Mouse (Mus musculus) myocyte (in vitro differentiated cells): ENCODE measurements around the gene Slc24a3. TPM values are rescaled to one million over a fixed set of nuclear protein-coding genes. Genes with fewer than 3 reads are reported as not detected.

ENCODE experiments used
- H3K27me3 ChIP-seq: one replicate; pipeline ENCODE4 v1.6.1; 2011; ENCODE audit not compliant: control insufficient read depth, insufficient read depth, insufficient read length
- H3K36me3 ChIP-seq: one replicate; pipeline ENCODE4 v1.6.1; 2011; ENCODE audit not compliant: control insufficient read depth, insufficient read depth
- H3K4me2 ChIP-seq: one replicate; pipeline ENCODE4 v1.6.1; 2011; ENCODE audit warnings: low read depth, control low read depth
- H3K4me3 ChIP-seq: one replicate; pipeline ENCODE4 v1.5.1; 2011; ENCODE audit warnings: mild to moderate bottlenecking, control low read depth, moderate library complexity
- H3K79me2 ChIP-seq: one replicate; pipeline ENCODE4 v1.6.1; 2011; ENCODE audit not compliant: control insufficient read depth, insufficient read depth
- H3ac ChIP-seq: one replicate; pipeline ENCODE4 v1.6.1; 2011; ENCODE audit not compliant: control insufficient read depth, insufficient read length
- CEBPB ChIP-seq: IDR thresholded peaks from 2 replicates; pipeline ENCODE4 v1.6.1; 2011; ENCODE audit warnings: mild to moderate bottlenecking, moderate library complexity; ENCODE audit not compliant: poor library complexity, insufficient read depth, severe bottlenecking
- E2F4 ChIP-seq: IDR thresholded peaks from one replicate; pipeline ENCODE4 v1.6.1; 2011; ENCODE audit warnings: mild to moderate bottlenecking, control low read depth, moderate library complexity; ENCODE audit not compliant: insufficient read depth
- MAX ChIP-seq: IDR thresholded peaks from one replicate; pipeline ENCODE4 v1.6.1; 2011; ENCODE audit warnings: low read depth, mild to moderate bottlenecking, control low read depth
- MYOD1 ChIP-seq, 3 experiments: IDR thresholded peaks; one replicate each; pipeline ENCODE4 v1.6.1; 2011; ENCODE audit warnings: control low read depth in 2 of 3, low read depth in 2 of 3, mild to moderate bottlenecking in 2 of 3, moderate library complexity in 1 of 3; ENCODE audit not compliant: insufficient read length in 2 of 3, control insufficient read depth in 1 of 3
- MYOG ChIP-seq, 3 experiments: IDR thresholded peaks; one replicate each; pipeline ENCODE4 v1.6.1; 2011; ENCODE audit warnings: control low read depth in 2 of 3, low read depth in 2 of 3, mild to moderate bottlenecking in 2 of 3; ENCODE audit not compliant: insufficient read length in 2 of 3, control insufficient read depth in 1 of 3, insufficient read depth in 1 of 3
- POLR2A ChIP-seq: IDR thresholded peaks from one replicate; pipeline ENCODE4 v1.6.1; 2011; ENCODE audit warnings: low read depth, mild to moderate bottlenecking, control low read depth, moderate library complexity; ENCODE audit not compliant: insufficient read length
- POLR2AphosphoS2 ChIP-seq: IDR thresholded peaks from one replicate; pipeline ENCODE4 v1.6.1; 2011; ENCODE audit warnings: low read depth, control low read depth; ENCODE audit not compliant: insufficient read length
- REST ChIP-seq: IDR thresholded peaks from one replicate; pipeline ENCODE4 v1.6.1; 2011; ENCODE audit warnings: mild to moderate bottlenecking, control low read depth, moderate library complexity; ENCODE audit not compliant: insufficient read depth, insufficient read length
- SRF ChIP-seq: IDR thresholded peaks from one replicate; pipeline ENCODE4 v1.6.1; 2011; ENCODE audit warnings: low read depth; ENCODE audit not compliant: control insufficient read depth, insufficient read length
- TCF12 ChIP-seq: IDR thresholded peaks from one replicate; pipeline ENCODE4 v1.6.1; 2011; ENCODE audit warnings: mild to moderate bottlenecking, control low read depth; ENCODE audit not compliant: poor library complexity, insufficient read depth, severe bottlenecking
- TCF3 ChIP-seq: IDR thresholded peaks from one replicate; pipeline ENCODE4 v1.6.1; 2011; ENCODE audit warnings: low read depth, control low read depth; ENCODE audit not compliant: insufficient read length
- USF1 ChIP-seq: IDR thresholded peaks from one replicate; pipeline ENCODE4 v1.6.1; 2011; ENCODE audit warnings: low read depth, mild to moderate bottlenecking, control low read depth, moderate library complexity
- polyA plus RNA-seq: library from polyadenylated mRNA; unstranded; fragments of >200 nt; fragmentation: generic; extraction: Trizol; gene quantifications from one replicate; pipeline ENCODE4 v1.2.1, GENCODE M21; 2012; ENCODE audit warnings: missing spikeins

Gene Slc24a3
- polyA plus RNA-seq, 1 experiment = 4.8 TPM

- Histone ChIP-seq H3K4me3 (no peak overlapping the region), H3K79me2 (no peaks in the 10 kb centered on the region), H3K27me3 (no peaks in the 10 kb centered on the region), H3ac (no peak overlapping the region), H3K36me3 (no peaks in the 10 kb centered on the region), H3K4me2 (no peak overlapping the region)
- TF ChIP-seq TCF12 (no peak), POLR2AphosphoS2 (no peak), REST (no peak), E2F4 (no peak), MYOD1 (IDR thresholded peaks at IDR 0.05; ENCODE audit: control insufficient read depth in 1 of 3, insufficient read length in 2 of 3, low read depth in 2 of 3) (no peak), TCF3 (no peak), USF1 (no peak), CEBPB (no peak), MAX (no peak), SRF (no peak), MYOG (IDR thresholded peaks at IDR 0.05; ENCODE audit: control insufficient read depth in 1 of 3, insufficient read depth in 1 of 3, insufficient read length in 2 of 3, low read depth in 2 of 3) (no peak), POLR2A (no peak)
These were observed 217.7 kb downstream of the Slc24a3 start for GRCm38 (mm10) chr2:145385220-145385619.

DNA sequence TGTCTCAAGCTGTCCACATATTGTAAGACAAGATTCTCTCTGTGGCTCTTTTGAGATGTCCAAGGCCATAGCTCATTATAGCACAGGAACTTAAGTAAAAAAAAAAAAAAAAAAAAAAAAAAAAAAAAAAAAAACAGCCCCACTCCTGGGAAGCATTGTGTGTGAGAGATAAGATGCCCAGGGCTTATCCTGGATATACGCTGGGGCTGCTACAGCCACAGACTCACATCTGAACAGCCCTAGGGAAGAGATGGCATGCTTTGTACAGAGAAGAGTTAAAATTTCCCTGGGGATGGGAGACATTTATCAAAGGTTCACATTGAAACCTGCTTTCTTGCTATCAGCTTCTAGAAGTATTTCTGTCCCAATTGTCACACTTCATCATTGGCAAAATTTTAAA is 218.2 kb downstream of the Slc24a3 start:
- Histone ChIP-seq H3K36me3 (no peaks in the 10 kb centered on the region), H3K4me2 (no peak overlapping the region), H3K4me3 (no peak overlapping the region), H3K27me3 (no peaks in the 10 kb centered on the region), H3ac (no peak overlapping the region), H3K79me2 (no peaks in the 10 kb centered on the region)
- TF ChIP-seq REST (no peak), MYOD1 (IDR thresholded peaks at IDR 0.05; ENCODE audit: control insufficient read depth in 1 of 3, insufficient read length in 2 of 3, low read depth in 2 of 3) (no peak), MAX (no peak), SRF (no peak), MYOG (IDR thresholded peaks at IDR 0.05; ENCODE audit: control insufficient read depth in 1 of 3, insufficient read depth in 1 of 3, insufficient read length in 2 of 3, low read depth in 2 of 3) (no peak)

GRCm38 (mm10) chr2:145395804-145396203 is 228.2 kb downstream of the Slc24a3 start:
- no peaks in the 10 kb centered on the region for H3K79me2 ChIP-seq
- no peak overlapping the region for H3K4me2 ChIP-seq
- no peak overlapping the region for H3ac ChIP-seq
- no peaks in the 10 kb centered on the region for H3K27me3 ChIP-seq
- H3K36me3 ChIP-seq = no peaks in the 10 kb centered on the region
- H3K4me3 ChIP-seq = no peak overlapping the region
- no peak for TF ChIP-seq SRF
- no peak for TF ChIP-seq MAX
- no peak for TF ChIP-seq REST

DNA sequence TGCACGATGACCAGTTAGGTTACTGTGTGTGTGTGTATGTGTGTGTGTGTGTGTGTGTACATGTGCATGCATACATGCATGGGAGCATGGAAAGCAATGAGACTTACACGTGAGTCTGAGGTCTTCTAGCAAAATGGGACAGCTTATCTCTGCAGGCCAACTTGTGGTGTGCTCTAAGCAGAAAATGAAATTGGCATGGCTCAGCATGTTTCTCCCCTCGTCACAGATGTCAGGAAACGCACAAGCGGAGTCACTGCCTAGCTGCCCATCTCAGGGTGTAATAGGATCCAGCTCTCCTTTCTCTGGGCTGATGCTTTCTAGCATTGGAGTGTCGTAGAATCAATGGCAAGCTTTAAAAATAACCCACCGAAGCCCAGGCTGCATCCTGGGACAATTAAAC is 229.0 kb downstream of the Slc24a3 start:
- no peak overlapping the region for H3K4me2 ChIP-seq
- no peak overlapping the region for H3K4me3 ChIP-seq
- no peaks in the 10 kb centered on the region for H3K36me3 ChIP-seq
- no peaks in the 10 kb centered on the region for H3K27me3 ChIP-seq
- no peaks in the 10 kb centered on the region for H3K79me2 ChIP-seq
- TF ChIP-seq MYOG (IDR thresholded peaks at IDR 0.05; ENCODE audit: control insufficient read depth in 1 of 3, insufficient read depth in 1 of 3, insufficient read length in 2 of 3, low read depth in 2 of 3) (no peak), POLR2A (no peak), TCF12 (no peak), E2F4 (no peak), REST (no peak)
- H3ac ChIP-seq = no peak overlapping the region

GRCm38 (mm10) chr2:145397456-145398206 is 230.1 kb downstream of the Slc24a3 start:
- no peak overlapping the region for H3K4me2 ChIP-seq
- H3K27me3 ChIP-seq = no peaks in the 10 kb centered on the region
- H3K4me3 ChIP-seq = no peak overlapping the region
- no peak overlapping the region for H3ac ChIP-seq
- no peaks in the 10 kb centered on the region for H3K79me2 ChIP-seq
- no peaks in the 10 kb centered on the region for H3K36me3 ChIP-seq
- TF ChIP-seq POLR2A (no peak), POLR2AphosphoS2 (no peak), REST (no peak), MYOG (IDR thresholded peaks at IDR 0.05; ENCODE audit: control insufficient read depth in 1 of 3, insufficient read depth in 1 of 3, insufficient read length in 2 of 3, low read depth in 2 of 3) (no peak), SRF (no peak), TCF3 (no peak), TCF12 (no peak), CEBPB (no peak), E2F4 (no peak), USF1 (no peak), MYOD1 (IDR thresholded peaks at IDR 0.05; ENCODE audit: control insufficient read depth in 1 of 3, insufficient read length in 2 of 3, low read depth in 2 of 3) (no peak), MAX (no peak)
